Mouse (Mus musculus) heart, postnatal 0 days (tissue): ENCODE measurements around the gene Ric3.

Source experiments
- CTCF ChIP-seq: IDR thresholded peaks from 2 replicates; pipeline ENCODE4 v1.5.1; 2016; ENCODE audit warnings: antibody characterized with exemption, control low read depth, low read depth
- EP300 ChIP-seq: IDR thresholded peaks from 2 replicates; pipeline ENCODE4 v1.6.1; 2016; ENCODE audit warnings: antibody characterized with exemption, low read depth

GRCm38 (mm10) chr7:109038121-109038735 lies 44.9 kb downstream of the Ric3 start:
- TF ChIP-seq CTCF (no peak), EP300 (no peak)
